Comparison of ENCODE assay signal across 19 mouse cellular contexts in genomic region chr8:89308950-89309349, GRCm38 (mm10).
DNase-seq lines count a peak whose midpoint lies in the region; ATAC-seq and TF ChIP-seq lines count a peak whose summit lies in the region.
"Had no signal": no experiment of that assay in that cellular context is flagged by ENCODE, and none has a peak within 500 bp of the region (broad histone marks: within the 10 kb centered on the region; RNA-seq: fewer than 3 reads in every experiment).

No protein-coding gene starts in this region.

- H3K36me3 ChIP-seq in forebrain, embryonic 11.5 days (ENCODE audit: control insufficient read depth, insufficient read depth, low read length), result no peaks in the 10 kb centered on the region
- H3K36me3 ChIP-seq in forebrain, embryonic 16.5 days (ENCODE audit: control insufficient read depth, insufficient read depth), result no peaks in the 10 kb centered on the region
- no peaks in the 10 kb centered on the region for H3K36me3 ChIP-seq in hindbrain, embryonic 16.5 days (ENCODE audit: control insufficient read depth, insufficient read depth, low read length)
- H3K36me3 ChIP-seq: heart, embryonic 10.5 days; intestine, embryonic 15.5 days; limb, embryonic 15.5 days had no signal

- 11% methylated on average over 5 of the region's 5 CpGs for WGBS in forebrain, embryonic 11.5 days
- WGBS in forebrain, embryonic 16.5 days, result 7% methylated on average over 5 of the region's 5 CpGs
- 11% methylated on average over 5 of the region's 5 CpGs for WGBS in hindbrain, embryonic 16.5 days

- peak overlapping the region; percentile 29; the same call in 1 of the 2 replicates for H3K9ac ChIP-seq in forebrain, embryonic 11.5 days (ENCODE audit: low read length)
- no peak overlapping the region for H3K9ac ChIP-seq in forebrain, embryonic 16.5 days (replicated peaks; ENCODE audit: low read depth, low read length)
- H3K9ac ChIP-seq in hindbrain, embryonic 16.5 days (ENCODE audit: low read depth, low read length), result no peak overlapping the region
- H3K9ac ChIP-seq: intestine, embryonic 15.5 days; limb, embryonic 15.5 days had no signal

- no peaks in the 10 kb centered on the region for H3K27me3 ChIP-seq in forebrain, embryonic 11.5 days (ENCODE audit: control insufficient read depth, insufficient read depth, low read length)
- no peaks in the 10 kb centered on the region; the same call in 1 of the 2 replicates for H3K27me3 ChIP-seq in forebrain, embryonic 16.5 days (replicated peaks; ENCODE audit: control insufficient read depth, insufficient read depth, low read length)
- H3K27me3 ChIP-seq in hindbrain, embryonic 16.5 days (replicated peaks; ENCODE audit: control insufficient read depth, insufficient read depth, low read length), result no peaks in the 10 kb centered on the region
- H3K27me3 ChIP-seq: intestine, embryonic 15.5 days; limb, embryonic 15.5 days; megakaryocyte, embryonic 14.5 days; Patski had no signal

- DNase-seq in layer of hippocampus, adult 2 months (ENCODE audit: low spot score in 2 of 2), result no peak
- DNase-seq in layer of hippocampus, postnatal 25 days (ENCODE audit: extremely low spot score in 1 of 2, low spot score in 1 of 2), result no peak
- no peak for DNase-seq in forebrain, embryonic 11.5 days (ENCODE audit: low spot score)
- DNase-seq in gastrocnemius, postnatal 10 days, result no peak
- no peak for DNase-seq in adrenal gland, adult (ENCODE audit: inconsistent age in 2 of 2, low spot score in 1 of 2)
- DNase-seq: gastrocnemius, postnatal 14 days; heart, postnatal 14 days; kidney, postnatal 25 days; lung, postnatal 14 days; thymus, postnatal 4 days had no signal

- H3K4me3 ChIP-seq in layer of hippocampus, adult 2 months, result no peak overlapping the region
- H3K4me3 ChIP-seq in forebrain, embryonic 11.5 days (ENCODE audit: low read depth, low read length), result no peak overlapping the region
- no peak overlapping the region for H3K4me3 ChIP-seq in forebrain, embryonic 16.5 days (replicated peaks; ENCODE audit: low read length)
- no peak overlapping the region for H3K4me3 ChIP-seq in hindbrain, embryonic 16.5 days (ENCODE audit: low read length)
- H3K4me3 ChIP-seq: heart, embryonic 10.5 days; intestine, embryonic 15.5 days; limb, embryonic 15.5 days; megakaryocyte, embryonic 14.5 days had no signal

- peaks cover 19% of the 10 kb centered on the region; the same call in 1 of the 2 replicates for H3K4me1 ChIP-seq in forebrain, embryonic 11.5 days (replicated peaks; ENCODE audit: control insufficient read depth, insufficient read depth, low read length)
- peaks cover 32% of the 10 kb centered on the region for H3K4me1 ChIP-seq in forebrain, embryonic 16.5 days (replicated peaks; ENCODE audit: control insufficient read depth, insufficient read depth, low read length)
- peaks cover 3% of the 10 kb centered on the region; the same call in 1 of the 2 replicates for H3K4me1 ChIP-seq in hindbrain, embryonic 16.5 days (ENCODE audit: control insufficient read depth, insufficient read depth, low read depth, low read length)
- H3K4me1 ChIP-seq: heart, embryonic 10.5 days; megakaryocyte, embryonic 14.5 days had no signal

- 0 out of 2 replicates have a peak, but pooled peaks have one; percentile 35 for ATAC-seq in forebrain, embryonic 11.5 days (replicated peaks; ENCODE audit: low FRiP score)
- peak; percentile 26 for ATAC-seq in forebrain, embryonic 16.5 days
- ATAC-seq in hindbrain, embryonic 16.5 days, result peak; percentile 54; the same call in 1 of the 2 replicates
- ATAC-seq in CD4-positive, CD25-positive, alpha-beta regulatory T cell, adult 4 months, result no peak
- ATAC-seq: activated CD4-positive, CD25-positive, alpha-beta regulatory T cell, adult 4 months; intestine, embryonic 15.5 days; Patski had no signal

- no peak for TF ChIP-seq CTCF in layer of hippocampus, adult 2 months (conservative IDR thresholded peaks at IDR 0.05)

- H3K27ac ChIP-seq in layer of hippocampus, adult 2 months, result peak overlapping the region; percentile 2; the same call in 1 of the 2 replicates
- peak overlapping the region; percentile 62 for H3K27ac ChIP-seq in forebrain, embryonic 11.5 days (ENCODE audit: low read depth, low read length)
- H3K27ac ChIP-seq in forebrain, embryonic 16.5 days (ENCODE audit: low read length), result peak overlapping the region; percentile 74
- H3K27ac ChIP-seq in hindbrain, embryonic 16.5 days (ENCODE audit: low read depth, low read length), result peak overlapping the region; percentile 48
- H3K27ac ChIP-seq: heart, embryonic 10.5 days; intestine, embryonic 15.5 days; limb, embryonic 15.5 days had no signal

- no peaks in the 10 kb centered on the region for H3K9me3 ChIP-seq in forebrain, embryonic 11.5 days (ENCODE audit: control insufficient read depth, low read length)
- no peaks in the 10 kb centered on the region for H3K9me3 ChIP-seq in forebrain, embryonic 16.5 days (ENCODE audit: control insufficient read depth, low read length)
- no peaks in the 10 kb centered on the region for H3K9me3 ChIP-seq in hindbrain, embryonic 16.5 days (ENCODE audit: control insufficient read depth, low read length)
- H3K9me3 ChIP-seq: heart, embryonic 10.5 days; intestine, embryonic 15.5 days; limb, embryonic 15.5 days had no signal

- no peak overlapping the region for H3K4me2 ChIP-seq in forebrain, embryonic 11.5 days (ENCODE audit: low read depth, low read length, severe bottlenecking)
- no peak overlapping the region for H3K4me2 ChIP-seq in forebrain, embryonic 16.5 days (ENCODE audit: low read length)
- H3K4me2 ChIP-seq in hindbrain, embryonic 16.5 days (ENCODE audit: low read length), result no peak overlapping the region
- H3K4me2 ChIP-seq: intestine, embryonic 15.5 days; limb, embryonic 15.5 days had no signal

Comparison
In these comparisons a context has a peak if more than half of its experiments do, and no peak if none do; other contexts are left out.
1. H3K27ac ChIP-seq: peak in every context shown above with its lines; median percentile 74 in forebrain, embryonic 16.5 days; 62 in forebrain, embryonic 11.5 days; 48 in hindbrain, embryonic 16.5 days; 2 in layer of hippocampus, adult 2 months.